ENCODE assay signal across 9 mouse cellular contexts in genomic region chr5:107251751-107252305, GRCm38 (mm10). TPM values are rescaled to one million over a fixed set of nuclear protein-coding genes. Genes with fewer than 3 reads are reported as not detected.
DNase-seq lines count a peak whose midpoint lies in the region; ATAC-seq lines count a peak whose summit lies in the region.
"Had no signal": no experiment of that assay in that cellular context is flagged by ENCODE, and none has a peak within 500 bp of the region (broad histone marks: within the 10 kb centered on the region; RNA-seq: fewer than 3 reads in every experiment).

No protein-coding gene starts in this region.

- H3K9ac ChIP-seq in midbrain, embryonic 15.5 days, result no peak overlapping the region; the same call in 1 of the 2 replicates

- peak; percentile 78 for ATAC-seq in midbrain, embryonic 15.5 days (replicated peaks)
- no peak for ATAC-seq in inflammation-experienced regulatory T-cells, adult 6 months

- peaks cover 44% of the 10 kb centered on the region for H3K4me1 ChIP-seq in limb, embryonic 10.5 days
- H3K4me1 ChIP-seq in midbrain, embryonic 15.5 days, result peaks cover 16% of the 10 kb centered on the region

- H3K36me3 ChIP-seq in limb, embryonic 10.5 days, result peaks cover 28% of the 10 kb centered on the region
- H3K36me3 ChIP-seq in midbrain, embryonic 15.5 days (replicated peaks), result no peaks in the 10 kb centered on the region

- DNase-seq in layer of hippocampus, adult 11-12 months (ENCODE audit: low spot score), result peak; percentile 54
- no peak for DNase-seq in layer of hippocampus, adult 9-10 months (ENCODE audit: low spot score)
- peak; percentile 51 to 55 for DNase-seq in frontal cortex, postnatal 10 days (ENCODE audit: low spot score in 2 of 2)
- peak; percentile 62 for DNase-seq in kidney, adult 11 months
- DNase-seq in limb, embryonic 10.5 days (ENCODE audit: low spot score), result no peak
- DNase-seq in urinary bladder, postnatal 14 days (ENCODE audit: low spot score), result no peak

- 21% methylated on average over 3 of the region's 3 CpGs for WGBS in limb, embryonic 10.5 days
- 3% methylated on average over 3 of the region's 3 CpGs for WGBS in midbrain, embryonic 15.5 days

- H3K4me2 ChIP-seq in midbrain, embryonic 15.5 days, result no peak overlapping the region

- 0 out of 2 replicates have a peak, but pooled peaks cover 4% of the 10 kb centered on the region for H3K9me3 ChIP-seq in limb, embryonic 10.5 days (replicated peaks)
- 0 out of 2 replicates have a peak, but pooled peaks cover 4% of the 10 kb centered on the region for H3K9me3 ChIP-seq in midbrain, embryonic 15.5 days

- no peak overlapping the region for H3K4me3 ChIP-seq in limb, embryonic 10.5 days
- no peak overlapping the region for H3K4me3 ChIP-seq in midbrain, embryonic 15.5 days
- H3K4me3 ChIP-seq: erythroblast, embryonic 14.5 days had no signal

- H3K27me3 ChIP-seq in limb, embryonic 10.5 days (ENCODE audit: low read depth, poor library complexity, severe bottlenecking), result no peaks in the 10 kb centered on the region
- peaks cover 17% of the 10 kb centered on the region for H3K27me3 ChIP-seq in midbrain, embryonic 15.5 days (replicated peaks)

- H3K27ac ChIP-seq in limb, embryonic 10.5 days, result 0 out of 2 replicates have a peak overlapping the region, but pooled peaks have one; percentile 7
- no peak overlapping the region for H3K27ac ChIP-seq in midbrain, embryonic 15.5 days

RNA-seq across cellular contexts. Expression of gene Tgfbr3, which starts 37.6 kb away (rescaled TPM):
- polyA plus RNA-seq in limb, embryonic 10.5 days (2016; fragmentation: Nextera tagmentation; extraction: Ambion mirVana), result 12.1 and 13.6 TPM in 2 replicates
- polyA plus RNA-seq in midbrain, embryonic 15.5 days (2015; fragmentation: Nextera tagmentation; extraction: Ambion mirVana), result 6.5 TPM in 2 replicates
- polyA plus RNA-seq in inflammation-experienced regulatory T-cells, adult 6 months (2017; shearing (Covaris generic)), result 10 to 100 TPM in 2 of 3 experiments, 1 to 10 TPM in 1; 2.1 to 17.2 (median 11.8) TPM

Comparison
In these comparisons a context has a peak if more than half of its experiments do, and no peak if none do; other contexts are left out.
1. DNase-seq: peak in layer of hippocampus, adult 11-12 months (single experiment), frontal cortex, postnatal 10 days (2 of 2) and kidney, adult 11 months (single experiment); none in layer of hippocampus, adult 9-10 months (single experiment), limb, embryonic 10.5 days (single experiment) and urinary bladder, postnatal 14 days (single experiment).